In genomic region chr11:6497311-6497948, GRCm38 (mm10) we compare ENCODE assay signal across 11 mouse cellular contexts. TPM values are rescaled to one million over a fixed set of nuclear protein-coding genes. Genes with fewer than 3 reads are reported as not detected.
DNase-seq lines count a peak whose midpoint lies in the region; ATAC-seq and TF ChIP-seq lines count a peak whose summit lies in the region.
"Had no signal": no experiment of that assay in that cellular context is flagged by ENCODE, and none has a peak within 500 bp of the region (broad histone marks: within the 10 kb centered on the region; RNA-seq: fewer than 3 reads in every experiment).

No protein-coding gene starts in this region.

- H3K4me2 ChIP-seq in hindbrain, postnatal 0 days (ENCODE audit: low read depth, low read length): no peak overlapping the region
- no peak overlapping the region for H3K4me2 ChIP-seq in hindbrain, embryonic 13.5 days
- no peak overlapping the region for H3K4me2 ChIP-seq in forebrain, embryonic 16.5 days (ENCODE audit: low read length)

- no peak overlapping the region for H3K4me3 ChIP-seq in hindbrain, postnatal 0 days (ENCODE audit: low read length)
- H3K4me3 ChIP-seq in hindbrain, embryonic 13.5 days: no peak overlapping the region
- H3K4me3 ChIP-seq in forebrain, embryonic 16.5 days (replicated peaks; ENCODE audit: low read length): no peak overlapping the region

- no peaks in the 10 kb centered on the region for H3K9me3 ChIP-seq in hindbrain, postnatal 0 days (ENCODE audit: low read length)
- H3K9me3 ChIP-seq in hindbrain, embryonic 13.5 days: no peaks in the 10 kb centered on the region
- H3K9me3 ChIP-seq in forebrain, embryonic 16.5 days (ENCODE audit: control insufficient read depth, low read length): no peaks in the 10 kb centered on the region

- H3K9ac ChIP-seq in hindbrain, postnatal 0 days (replicated peaks; ENCODE audit: low read length): no peak overlapping the region
- H3K9ac ChIP-seq in hindbrain, embryonic 13.5 days: no peak overlapping the region
- no peak overlapping the region for H3K9ac ChIP-seq in forebrain, embryonic 16.5 days (replicated peaks; ENCODE audit: low read depth, low read length)

- no peaks in the 10 kb centered on the region for H3K4me1 ChIP-seq in hindbrain, postnatal 0 days (ENCODE audit: insufficient read depth, low read length)
- no peaks in the 10 kb centered on the region for H3K4me1 ChIP-seq in hindbrain, embryonic 13.5 days (replicated peaks)
- no peaks in the 10 kb centered on the region for H3K4me1 ChIP-seq in forebrain, embryonic 16.5 days (replicated peaks; ENCODE audit: control insufficient read depth, insufficient read depth, low read length)

- 0 out of 2 replicates have a peak, but pooled peaks have one; percentile 40 for ATAC-seq in hindbrain, postnatal 0 days
- no peak for ATAC-seq in hindbrain, embryonic 13.5 days (ENCODE audit: low FRiP score)
- ATAC-seq in activated CD4-positive, CD25-positive, alpha-beta regulatory T cell, adult 4 months: peak; percentile 71
- no peak for ATAC-seq in forebrain, embryonic 16.5 days

- no peak for DNase-seq in hindbrain, postnatal 0 days (ENCODE audit: low spot score)
- peak; percentile 62 to 66 for DNase-seq in cerebellum, postnatal 36 days
- DNase-seq in retina, postnatal 7 days (ENCODE audit: low read depth, low spot score): peak; percentile 72
- DNase-seq in kidney, postnatal 36 days: no peak
- DNase-seq in right cerebral cortex, postnatal 10 days (ENCODE audit: low spot score in 2 of 2): no peak
- DNase-seq: kidney, adult 2 months; thymus, postnatal 36 days had no signal

- H3K36me3 ChIP-seq in hindbrain, postnatal 0 days (ENCODE audit: insufficient read depth, low read length): no peaks in the 10 kb centered on the region
- no peaks in the 10 kb centered on the region for H3K36me3 ChIP-seq in hindbrain, embryonic 13.5 days
- H3K36me3 ChIP-seq in forebrain, embryonic 16.5 days (ENCODE audit: control insufficient read depth, insufficient read depth): no peaks in the 10 kb centered on the region

- TF ChIP-seq CTCF in hindbrain, postnatal 0 days (IDR thresholded peaks at IDR 0.05; ENCODE audit: low read depth): no peak

- no peaks in the 10 kb centered on the region for H3K27me3 ChIP-seq in hindbrain, postnatal 0 days (ENCODE audit: insufficient read depth, low read length)
- no peaks in the 10 kb centered on the region for H3K27me3 ChIP-seq in hindbrain, embryonic 13.5 days
- H3K27me3 ChIP-seq in forebrain, embryonic 16.5 days (replicated peaks; ENCODE audit: control insufficient read depth, insufficient read depth, low read length): no peaks in the 10 kb centered on the region

- 64% methylated on average over 12 of the region's 12 CpGs for WGBS in hindbrain, postnatal 0 days
- WGBS in hindbrain, embryonic 13.5 days: 77% methylated on average over 12 of the region's 12 CpGs
- 84% methylated on average over 12 of the region's 12 CpGs for WGBS in forebrain, embryonic 16.5 days

- H3K27ac ChIP-seq in hindbrain, postnatal 0 days: no peak overlapping the region
- H3K27ac ChIP-seq in hindbrain, embryonic 13.5 days: no peak overlapping the region
- no peak overlapping the region for H3K27ac ChIP-seq in forebrain, embryonic 16.5 days (ENCODE audit: low read length)
- H3K27ac ChIP-seq: macrophage had no signal

RNA-seq across cellular contexts. Expression of gene Purb, which starts 21.7 kb away (rescaled TPM):
- 35.9 and 36.9 TPM in 2 replicates for total RNA-seq in hindbrain, postnatal 0 days (2014; rRNA removed)
- 17.1 and 17.9 TPM in 2 replicates for polyA plus RNA-seq in hindbrain, postnatal 0 days (2015; fragmentation: Nextera tagmentation; extraction: Ambion mirVana)
- polyA plus RNA-seq in hindbrain, embryonic 13.5 days (2015; fragmentation: Nextera tagmentation; extraction: Ambion mirVana): 12.6 and 13.0 TPM in 2 replicates
- 10 to 100 TPM; 20.4 to 21.9 TPM for polyA plus RNA-seq in activated CD4-positive, CD25-positive, alpha-beta regulatory T cell, adult 4 months (2017; shearing (Covaris generic))
- 14.4 and 16.7 TPM in 2 replicates for polyA plus RNA-seq in forebrain, embryonic 16.5 days (2015; fragmentation: Nextera tagmentation; extraction: Ambion mirVana)

RNA-seq across cellular contexts. Expression of gene Myo1g, which starts 23.3 kb away (rescaled TPM):
- total RNA-seq in hindbrain, postnatal 0 days (2014; rRNA removed): 0.68 and 1.0 TPM in 2 replicates
- polyA plus RNA-seq in hindbrain, postnatal 0 days (2015; fragmentation: Nextera tagmentation; extraction: Ambion mirVana): 0.39 and 0.50 TPM in 2 replicates
- 0.42 and 0.48 TPM in 2 replicates for polyA plus RNA-seq in hindbrain, embryonic 13.5 days (2015; fragmentation: Nextera tagmentation; extraction: Ambion mirVana)
- 100 to 1,000 TPM; 138 to 145 TPM for polyA plus RNA-seq in activated CD4-positive, CD25-positive, alpha-beta regulatory T cell, adult 4 months (2017; shearing (Covaris generic))
- 0.20 and 0.60 TPM in 2 replicates for polyA plus RNA-seq in forebrain, embryonic 16.5 days (2015; fragmentation: Nextera tagmentation; extraction: Ambion mirVana)

RNA-seq across cellular contexts. Expression of gene Ccm2, which starts 49.3 kb away (rescaled TPM):
- total RNA-seq in hindbrain, postnatal 0 days (2014; rRNA removed): 62.8 and 77.5 TPM in 2 replicates
- 74.1 and 80.2 TPM in 2 replicates for polyA plus RNA-seq in hindbrain, postnatal 0 days (2015; fragmentation: Nextera tagmentation; extraction: Ambion mirVana)
- polyA plus RNA-seq in hindbrain, embryonic 13.5 days (2015; fragmentation: Nextera tagmentation; extraction: Ambion mirVana): 94.1 and 99.0 TPM in 2 replicates
- 100 to 1,000 TPM; 136 TPM for polyA plus RNA-seq in activated CD4-positive, CD25-positive, alpha-beta regulatory T cell, adult 4 months (2017; shearing (Covaris generic))
- polyA plus RNA-seq in forebrain, embryonic 16.5 days (2015; fragmentation: Nextera tagmentation; extraction: Ambion mirVana): 101 and 107 TPM in 2 replicates

RNA-seq across cellular contexts. Expression of gene H2afv, which starts 53.2 kb away (rescaled TPM):
- total RNA-seq in hindbrain, postnatal 0 days (2014; rRNA removed): 75.5 and 95.0 TPM in 2 replicates
- 251 and 254 TPM in 2 replicates for polyA plus RNA-seq in hindbrain, postnatal 0 days (2015; fragmentation: Nextera tagmentation; extraction: Ambion mirVana)
- 381 and 387 TPM in 2 replicates for polyA plus RNA-seq in hindbrain, embryonic 13.5 days (2015; fragmentation: Nextera tagmentation; extraction: Ambion mirVana)
- 100 to 1,000 TPM; 207 to 221 TPM for polyA plus RNA-seq in activated CD4-positive, CD25-positive, alpha-beta regulatory T cell, adult 4 months (2017; shearing (Covaris generic))
- 438 and 507 TPM in 2 replicates for polyA plus RNA-seq in forebrain, embryonic 16.5 days (2015; fragmentation: Nextera tagmentation; extraction: Ambion mirVana)

Comparison
In these comparisons a context has a peak if more than half of its experiments do, and no peak if none do; other contexts are left out.
1. ATAC-seq: peak in hindbrain, postnatal 0 days (single experiment) and activated CD4-positive, CD25-positive, alpha-beta regulatory T cell, adult 4 months (single experiment); none in hindbrain, embryonic 13.5 days (single experiment) and forebrain, embryonic 16.5 days (single experiment).
2. DNase-seq: peak in cerebellum, postnatal 36 days (2 of 2) and retina, postnatal 7 days (single experiment); none in hindbrain, postnatal 0 days (single experiment), kidney, postnatal 36 days (0 of 2) and right cerebral cortex, postnatal 10 days (0 of 2).
3. RNA of gene Myo1g, which starts 23.3 kb away (polyA plus RNA-seq): 138 to 145 TPM in activated CD4-positive, CD25-positive, alpha-beta regulatory T cell, adult 4 months; 0.42 to 0.48 TPM in hindbrain, embryonic 13.5 days, 0.39 to 0.50 TPM in hindbrain, postnatal 0 days and 0.20 to 0.60 TPM in forebrain, embryonic 16.5 days; every median in the first group is over 10 times any median in the second.